Mouse (Mus musculus) testis, adult 2 months (tissue): Measurements from ENCODE around the gene Kcnip4.

Source experiments
- CTCF ChIP-seq: fragments of 200-500 bp; IDR thresholded peaks from 2 replicates; pipeline ENCODE4 v1.5.1; 2012; ENCODE audit warnings: low read depth, mild to moderate bottlenecking, inconsistent platforms, low read length, moderate library complexity; ENCODE audit not compliant: control insufficient read depth, insufficient read depth, insufficient replicate concordance
- POLR2A ChIP-seq: fragments of 200-500 bp; IDR thresholded peaks from 2 replicates; pipeline ENCODE4 v1.6.1; 2012; ENCODE audit warnings: low read depth, mild to moderate bottlenecking, inconsistent platforms, low read length, moderate library complexity; ENCODE audit not compliant: control insufficient read depth

- TF ChIP-seq POLR2A = no peak
- TF ChIP-seq CTCF = no peak
These were observed 87.5 kb downstream of the Kcnip4 start for GRCm38 (mm10) chr5:49437236-49437635.
